ENCODE assay signal across 15 mouse cellular contexts in genomic region chr6:143087332-143087731, GRCm38 (mm10).
"Had no signal": no experiment of that assay in that cellular context is flagged by ENCODE, and none has a peak within 500 bp of the region (broad histone marks: within the 10 kb centered on the region; RNA-seq: fewer than 3 reads in every experiment).

No protein-coding gene starts in this region.

- ATAC-seq: hindbrain, embryonic 16.5 days; inflammation-experienced regulatory T-cells, adult 6 months; intestine, embryonic 15.5 days; intestine, postnatal 0 days had no signal

- DNase-seq: gastrocnemius, postnatal 14 days; gastrocnemius, postnatal 36 days; heart, adult 2 months; heart, postnatal 14 days; heart, postnatal 36 days; kidney, adult 18-20 months; kidney, adult 8-10 months; kidney, postnatal 10 days; kidney, postnatal 25 days; kidney, postnatal 4 days; liver had no signal
